Mouse (Mus musculus): ENCODE data around the gene Mark3.

Mark3 gene

DNA sequence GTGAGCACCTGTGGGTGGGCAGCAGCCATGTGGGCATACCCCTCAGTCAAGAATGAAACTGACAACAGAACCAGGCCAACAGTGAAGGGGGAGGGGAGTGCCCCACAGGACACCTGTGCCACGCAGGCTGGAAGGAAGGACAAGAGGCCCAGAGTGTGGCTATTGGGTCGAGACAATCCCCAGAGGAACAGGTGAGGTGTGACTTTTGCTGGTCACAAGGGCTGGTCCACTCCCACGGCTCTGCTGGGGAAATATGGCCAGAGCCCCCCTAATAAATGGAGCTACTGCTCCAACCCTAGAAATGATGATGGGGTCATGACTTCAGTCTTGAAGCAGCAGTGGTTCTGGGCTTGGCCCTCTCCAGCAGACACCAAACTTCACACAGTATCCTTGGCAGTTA, 129.0 kb downstream of the Mark3 start:
- DNase-seq, result no peak

DNA sequence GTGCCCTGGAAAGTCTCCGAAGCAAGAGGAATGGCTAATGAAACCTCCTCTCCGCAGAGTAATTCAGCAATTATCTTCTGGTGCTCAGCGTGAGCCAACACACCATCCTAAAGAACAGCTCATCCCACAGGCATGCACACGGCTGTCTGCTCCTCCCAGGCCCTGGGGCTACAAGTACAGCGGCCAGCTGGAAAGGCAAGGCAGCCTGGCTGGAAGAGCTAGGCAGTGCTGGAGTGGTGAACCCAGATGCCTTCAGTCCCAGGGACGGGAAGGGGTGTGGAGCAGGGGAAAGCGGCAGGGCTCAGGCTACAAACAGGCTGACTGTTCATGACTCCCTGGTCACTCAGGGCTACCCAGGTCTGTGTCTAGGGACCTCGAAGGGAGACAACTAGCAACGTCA, 130.3 kb downstream of the Mark3 start:
- DNase-seq, result no peak

- no peak for DNase-seq
Measured at GRCm38 (mm10) chr12:111705186-111705973, 131.1 kb downstream of the Mark3 start.
